Mouse (Mus musculus) ES-E14 (cell line): ENCODE data around the gene Kidins220.

Source experiments
- CHD2 ChIP-seq: IDR thresholded peaks from 2 replicates; pipeline ENCODE4 v1.6.1; 2014; ENCODE audit warnings: mild to moderate bottlenecking, low read depth, low read length, inconsistent platforms
- ZC3H11A ChIP-seq: IDR thresholded peaks from 2 replicates; pipeline ENCODE4 v1.6.1; 2012; ENCODE audit warnings: low read depth, mild to moderate bottlenecking, inconsistent platforms, low read length, borderline replicate concordance

DNA sequence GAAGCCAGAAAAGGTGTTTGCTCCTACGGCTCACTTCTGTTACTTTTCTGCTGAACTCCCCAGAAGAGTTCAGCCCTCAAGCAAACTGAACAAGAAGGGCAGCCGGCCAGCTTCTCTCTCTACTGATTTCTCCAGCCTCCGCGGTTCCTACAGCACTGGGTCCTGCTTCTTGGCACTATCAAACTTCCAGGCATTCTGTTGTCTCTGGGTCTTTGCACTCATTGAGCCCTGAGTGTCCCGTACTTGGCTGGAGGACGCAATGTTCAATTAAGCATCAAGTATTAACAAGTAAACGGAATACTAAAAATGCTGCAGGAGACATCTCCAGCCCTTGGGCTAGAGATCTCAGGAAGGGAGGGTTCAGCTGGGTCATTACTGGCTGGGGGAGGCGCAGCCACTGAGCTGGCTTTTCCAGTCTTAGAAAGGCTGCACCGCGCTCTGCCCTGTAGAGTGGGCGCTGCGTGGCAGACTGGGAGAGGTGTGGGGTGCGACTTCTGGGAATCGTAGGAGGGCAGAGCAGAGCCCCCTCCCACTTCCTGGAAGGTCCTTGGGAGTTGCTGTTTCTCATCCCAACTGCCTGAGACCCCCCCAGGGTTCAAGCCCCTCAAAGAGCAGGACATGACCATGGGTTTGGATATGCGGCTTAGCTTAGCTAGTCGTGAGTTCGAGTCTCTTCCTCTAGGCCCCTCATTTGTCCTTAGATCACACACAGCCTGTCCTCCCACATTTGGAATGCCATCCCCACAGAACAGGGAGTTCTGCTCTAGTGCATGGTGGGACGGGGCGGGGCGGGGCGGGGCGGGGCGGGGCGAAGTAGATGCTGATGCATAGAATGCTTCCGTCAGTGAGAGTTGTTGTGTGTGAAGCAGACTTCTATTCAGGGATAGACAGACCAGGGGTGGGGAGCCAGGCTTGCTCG, 108.8 kb downstream of the Kidins220 start:
- TF ChIP-seq CHD2 (no peak), ZC3H11A (no peak)
